Mouse (Mus musculus): Measurements from ENCODE around the gene Dlk1.
"Not testable (repeated sequence)": the region's sequence is repeated elsewhere in the genome, so short reads cannot be mapped to it uniquely, and the experiment has no call there.

Gene Dlk1

DNA sequence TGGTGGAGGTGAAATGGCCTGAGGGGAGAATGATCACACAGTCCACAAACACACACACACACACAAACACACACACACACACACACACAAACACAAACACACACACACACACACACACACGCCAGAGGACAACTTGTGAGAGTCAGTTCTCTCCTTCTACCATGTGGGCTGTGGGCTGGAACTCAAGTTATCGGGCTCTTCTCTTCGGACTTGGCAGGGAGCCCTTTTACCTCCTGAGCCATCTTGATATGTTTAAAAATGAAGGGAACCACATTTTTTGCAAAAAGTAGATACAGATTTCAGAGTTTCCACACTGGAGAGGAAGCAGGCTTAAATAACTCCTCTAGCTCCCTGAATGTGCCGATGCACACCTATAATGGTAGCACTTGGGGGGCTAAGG lies 22.9 kb downstream of the Dlk1 start:
- DNase-seq (ENCODE audit: low spot score), result no peak

DNA sequence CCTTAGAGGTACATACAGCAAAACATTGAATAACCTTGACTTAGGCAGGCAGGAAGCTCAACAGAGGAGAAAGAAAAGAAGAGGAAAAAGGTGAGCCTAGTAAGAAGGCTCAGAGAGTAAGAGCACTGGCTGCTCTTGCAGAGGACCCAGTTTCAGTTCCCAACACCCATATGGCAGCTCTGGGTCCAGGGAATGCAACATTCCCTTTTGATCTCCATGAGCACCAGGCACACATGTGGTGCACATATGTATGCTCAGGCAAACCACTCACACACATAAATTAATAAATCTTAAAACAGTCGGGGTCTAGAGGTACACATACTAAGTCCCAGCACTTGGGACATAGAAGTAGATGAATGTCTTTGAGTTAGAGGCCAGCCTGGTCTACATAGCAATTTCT lies 33.9 kb downstream of the Dlk1 start:
- DNase-seq (ENCODE audit: low spot score), result not testable (repeated sequence)

DNA sequence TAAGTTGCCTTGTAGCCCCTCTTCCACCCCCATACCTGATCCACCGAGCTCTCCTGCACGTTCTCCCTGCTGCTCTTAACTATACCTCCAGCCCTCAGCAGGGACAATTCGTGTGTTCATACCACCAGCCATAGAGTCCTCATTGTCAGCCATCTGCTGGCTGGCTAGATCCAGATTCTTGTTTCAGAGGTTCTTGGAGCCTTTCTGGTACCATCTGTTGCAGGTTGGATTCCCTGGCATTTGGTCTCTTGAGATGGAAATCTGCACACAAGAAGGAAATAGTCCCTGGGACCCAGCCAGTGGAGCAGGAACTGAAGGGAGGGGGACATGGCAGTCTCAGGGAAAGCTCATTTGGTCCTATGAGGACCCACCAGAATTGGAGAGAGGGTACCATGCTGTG lies 39.1 kb downstream of the Dlk1 start:
- DNase-seq (ENCODE audit: low spot score), result no peak

DNA sequence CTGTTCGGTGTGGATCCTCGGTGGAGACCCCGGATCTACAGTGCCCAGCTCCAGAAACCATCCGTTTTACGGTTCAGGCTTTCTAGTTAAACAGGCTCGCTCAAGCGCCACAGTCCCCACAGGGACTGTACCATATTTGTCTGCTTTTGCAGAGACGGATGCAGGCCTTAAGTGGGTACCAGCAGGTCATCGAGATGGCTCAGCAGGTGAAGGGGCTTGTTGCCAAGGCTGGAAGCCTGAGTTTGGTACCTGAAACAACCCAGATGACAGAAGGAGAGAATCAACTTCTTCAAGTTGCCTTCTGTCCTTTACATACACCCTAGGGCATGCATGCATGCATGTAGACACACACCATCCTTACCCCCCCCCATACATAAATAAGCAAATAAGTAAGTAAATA lies 40.8 kb downstream of the Dlk1 start:
- no peak for DNase-seq (ENCODE audit: low spot score)

DNA sequence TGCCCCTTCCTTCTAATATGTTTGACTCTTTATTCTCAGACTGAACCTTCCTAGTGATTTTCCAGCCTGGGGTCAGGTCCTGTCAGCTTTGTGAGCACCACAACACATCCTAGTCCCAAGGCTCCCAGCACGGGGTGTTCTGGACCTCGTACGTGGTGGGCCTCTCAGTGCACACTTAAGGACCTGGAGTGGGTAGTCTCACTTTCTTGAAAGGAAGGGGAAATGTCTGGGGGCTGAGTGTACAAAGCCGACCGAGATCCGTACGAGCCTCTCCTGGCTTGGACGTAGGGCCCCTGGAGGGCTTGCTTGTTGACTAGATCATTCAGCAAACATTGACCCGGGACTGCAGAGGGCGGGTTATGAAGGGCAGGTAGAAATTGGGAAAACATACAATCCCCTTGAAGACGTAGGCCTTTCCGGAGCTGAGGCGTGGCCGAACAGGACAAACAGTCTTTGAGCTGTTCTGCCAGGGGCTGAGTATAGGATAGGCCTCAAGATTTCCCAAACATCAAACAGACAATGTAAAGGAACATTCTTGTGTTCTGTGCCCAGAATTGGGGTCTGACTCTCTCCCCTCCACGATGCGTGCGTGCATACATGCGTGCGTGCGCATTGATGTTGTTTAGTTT lies 42.5 kb downstream of the Dlk1 start:
- no peak for DNase-seq (ENCODE audit: low spot score)

DNA sequence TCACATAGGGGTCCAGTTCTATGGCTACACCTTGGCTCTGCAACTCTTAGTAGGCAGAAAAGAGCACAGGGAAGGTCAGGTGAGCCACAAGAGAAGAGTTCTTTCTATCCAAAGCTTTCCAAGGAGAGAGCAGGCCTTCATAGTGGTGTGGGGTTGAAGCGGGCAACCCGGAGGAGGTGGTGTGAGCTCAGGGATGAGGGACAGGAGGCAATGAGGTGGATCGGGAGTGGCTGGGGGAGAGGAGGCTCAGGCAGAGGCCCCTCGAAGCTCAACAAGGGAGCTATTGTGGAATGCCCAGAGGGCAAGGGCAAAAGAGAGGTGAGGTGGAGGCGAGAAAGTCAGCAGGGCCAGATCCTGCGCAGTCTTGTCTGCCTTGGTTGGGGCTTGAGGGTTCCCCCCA lies 43.8 kb downstream of the Dlk1 start:
- DNase-seq (ENCODE audit: low spot score), result no peak

DNA sequence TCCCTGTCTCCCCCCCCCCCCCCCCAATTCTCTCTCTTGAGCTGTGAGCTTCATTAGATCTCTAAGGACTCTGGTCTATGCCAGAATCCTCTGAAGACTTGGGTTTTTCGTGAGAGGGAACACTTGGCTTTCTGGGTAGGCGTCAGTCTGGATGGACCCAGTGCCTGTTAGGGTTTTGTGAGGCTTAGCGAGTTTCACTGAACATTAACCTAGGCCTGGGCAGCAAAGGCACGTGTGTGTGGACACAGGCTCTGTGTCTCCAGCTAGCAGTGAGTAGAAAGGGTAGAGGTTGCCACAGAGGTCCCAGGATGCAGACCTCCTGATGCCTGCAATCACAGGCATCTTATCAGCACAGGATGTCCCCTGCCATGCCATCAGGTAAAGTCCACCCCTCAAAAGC lies 48.4 kb downstream of the Dlk1 start:
- DNase-seq (ENCODE audit: low spot score), result no peak

DNA sequence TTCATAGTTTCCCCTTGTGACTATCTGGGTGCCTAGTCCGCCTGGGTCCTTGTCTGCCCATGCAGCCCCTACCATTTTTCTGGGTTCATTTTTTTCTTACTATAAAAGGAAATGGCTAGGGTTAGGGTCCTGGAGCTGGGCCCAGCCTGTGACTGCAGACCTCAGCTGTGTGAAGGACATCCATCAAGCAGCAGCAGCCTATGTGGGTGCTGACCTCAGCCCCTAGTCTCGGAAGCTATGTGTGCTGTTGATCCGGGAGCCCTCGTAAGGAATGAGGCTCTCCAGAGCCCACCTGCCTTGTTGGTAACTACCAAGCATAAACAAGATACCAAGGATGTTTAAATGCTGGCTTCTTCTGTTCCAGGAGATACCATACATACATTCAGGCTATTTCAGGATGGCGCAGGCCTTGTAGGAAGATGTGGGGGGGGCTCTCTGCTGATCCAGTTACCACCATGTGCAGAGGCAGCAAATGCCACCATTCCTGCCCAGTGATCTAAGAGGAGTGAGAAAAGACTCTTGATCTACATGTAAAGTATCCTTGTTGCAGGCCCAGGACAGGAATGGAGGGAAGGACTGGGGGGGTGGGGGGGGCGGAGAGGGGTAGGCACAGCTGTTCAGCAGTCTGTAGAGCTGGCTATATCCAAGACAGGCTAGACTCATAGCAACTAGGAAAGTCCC lies 49.9 kb downstream of the Dlk1 start:
- DNase-seq (ENCODE audit: low spot score), result no peak

DNA sequence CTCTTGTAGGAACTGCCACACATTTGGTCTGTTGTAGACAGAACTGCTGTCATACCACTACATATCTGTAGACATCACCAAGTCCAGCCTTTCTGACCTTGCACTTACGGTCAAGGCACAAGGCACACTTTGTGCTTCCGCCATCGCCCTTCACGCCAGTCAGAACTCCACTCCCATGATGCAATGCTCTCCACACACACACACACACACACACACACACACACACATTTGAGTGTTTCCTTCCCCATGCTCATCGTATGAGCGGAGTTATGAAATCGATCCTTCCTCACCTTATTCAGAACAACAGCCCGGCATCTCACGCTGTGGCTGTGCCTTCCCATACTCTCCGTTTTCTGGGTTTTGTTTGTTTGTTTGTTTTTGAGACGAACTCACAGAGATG lies 55.1 kb downstream of the Dlk1 start:
- no peak for DNase-seq (ENCODE audit: low spot score)

DNA sequence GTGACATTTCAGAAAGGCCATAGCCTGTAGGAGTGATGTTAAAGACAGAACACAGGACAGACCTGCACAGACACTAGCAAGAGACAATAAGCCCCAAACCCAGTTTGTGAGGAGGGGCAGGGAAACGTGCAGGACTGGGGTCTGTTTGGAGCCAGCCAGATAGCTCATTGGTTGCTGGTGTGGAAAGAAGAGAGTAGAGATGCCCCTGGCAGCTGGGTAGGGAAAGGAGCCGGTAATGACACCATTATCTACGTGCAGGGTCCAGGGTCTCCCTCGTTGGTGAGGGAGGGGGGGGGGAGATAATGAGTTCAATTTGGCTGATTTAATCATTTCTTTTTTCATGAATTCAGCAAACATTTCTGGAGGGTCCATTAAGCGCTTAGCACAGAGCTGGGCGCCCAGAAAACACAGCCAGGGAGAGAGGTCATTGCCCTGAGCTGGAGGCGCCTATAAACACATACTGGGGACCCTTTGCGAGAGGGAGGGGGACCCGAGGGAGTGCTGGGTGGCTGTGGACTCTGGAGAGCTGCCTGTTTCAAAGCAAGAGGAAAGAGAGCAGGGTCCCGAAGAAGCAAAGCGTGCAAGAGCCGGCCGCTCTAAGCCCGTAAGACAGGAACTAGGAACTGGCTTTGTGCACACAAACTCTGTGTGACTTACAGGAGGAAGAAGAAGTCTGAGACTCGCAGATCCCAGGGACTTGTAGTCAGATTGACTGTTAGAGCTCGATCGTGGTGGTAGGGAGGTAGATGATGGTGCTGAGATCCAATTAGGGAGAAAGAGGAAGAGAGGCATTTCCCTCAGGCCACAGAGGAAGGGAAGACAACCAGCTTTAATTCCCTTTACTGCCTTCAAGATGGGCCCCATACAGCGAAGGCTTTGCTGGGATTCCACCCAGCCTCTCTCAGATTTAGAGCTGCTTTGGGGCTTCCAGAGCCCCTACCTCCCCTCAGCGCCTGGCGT lies 56.2 kb downstream of the Dlk1 start:
- DNase-seq (ENCODE audit: low spot score), result no peak

DNA sequence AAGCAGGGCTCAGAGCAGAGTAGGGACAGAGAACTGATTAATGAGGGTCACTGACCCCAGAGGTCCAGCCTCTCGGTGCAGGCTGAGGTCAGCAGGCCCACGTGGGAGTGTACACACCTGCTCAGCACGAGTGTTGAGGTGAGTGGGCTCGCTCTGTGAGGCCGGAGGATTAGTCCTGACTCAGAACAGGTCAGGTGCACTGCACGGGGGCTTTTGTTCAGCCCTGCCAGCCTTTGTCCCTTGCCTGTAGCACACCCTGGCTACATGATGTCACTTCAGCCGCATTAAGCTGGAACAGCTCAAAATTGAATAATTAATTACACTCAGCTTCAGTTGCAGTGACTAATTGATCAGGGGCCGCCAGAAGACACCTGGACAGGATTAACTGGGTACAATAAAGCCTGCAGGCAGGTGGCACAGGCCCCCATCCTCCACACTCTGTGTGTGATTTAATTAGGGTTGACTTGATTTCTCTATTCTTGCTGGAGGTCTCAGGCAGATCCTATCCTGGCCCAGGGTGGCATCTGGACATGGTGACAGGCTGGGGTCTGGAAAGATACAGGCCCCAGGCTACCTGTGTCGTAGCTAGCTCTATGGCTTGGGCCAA lies 57.0 kb downstream of the Dlk1 start:
- DNase-seq (ENCODE audit: low spot score), result no peak

DNA sequence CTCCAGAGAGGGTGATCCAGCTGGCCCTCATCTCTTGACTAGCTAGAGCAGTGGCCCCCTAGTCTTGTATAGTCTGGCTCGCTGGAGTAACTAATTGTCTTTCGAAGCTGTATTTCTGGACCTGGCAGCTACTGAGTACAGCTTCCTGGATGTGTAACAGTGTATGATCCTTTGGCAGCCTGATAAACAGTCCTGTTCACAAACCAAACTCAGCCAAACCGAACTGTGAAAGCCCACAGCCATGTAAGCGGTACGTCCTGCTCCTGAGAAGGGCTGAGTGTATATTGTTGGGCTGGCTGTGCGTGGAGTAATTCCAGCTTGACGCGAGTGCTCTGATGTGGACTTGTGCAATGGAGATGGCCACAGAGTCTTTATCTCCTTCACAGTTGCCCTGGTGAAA lies 57.6 kb downstream of the Dlk1 start:
- DNase-seq (ENCODE audit: low spot score), result no peak

DNA sequence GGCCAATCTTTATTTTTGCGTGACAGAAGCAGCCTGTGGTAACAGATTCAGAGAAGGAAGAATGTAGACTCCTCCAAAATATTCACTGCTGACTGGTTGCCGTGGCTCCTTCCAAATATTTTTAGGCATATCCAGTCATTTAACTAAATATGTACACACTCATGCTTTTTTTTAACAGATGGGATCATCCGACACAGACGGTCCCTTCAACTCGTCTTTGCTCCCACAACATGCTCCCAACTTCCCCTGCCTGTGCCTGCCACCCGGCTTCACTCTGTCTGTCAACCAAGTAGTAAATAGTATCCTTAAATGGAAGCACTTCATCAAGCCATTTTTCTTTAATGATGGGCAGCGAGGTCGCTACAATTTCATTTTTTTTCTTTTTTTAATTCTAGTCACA lies 58.8 kb downstream of the Dlk1 start:
- no peak for DNase-seq (ENCODE audit: low spot score)

DNA sequence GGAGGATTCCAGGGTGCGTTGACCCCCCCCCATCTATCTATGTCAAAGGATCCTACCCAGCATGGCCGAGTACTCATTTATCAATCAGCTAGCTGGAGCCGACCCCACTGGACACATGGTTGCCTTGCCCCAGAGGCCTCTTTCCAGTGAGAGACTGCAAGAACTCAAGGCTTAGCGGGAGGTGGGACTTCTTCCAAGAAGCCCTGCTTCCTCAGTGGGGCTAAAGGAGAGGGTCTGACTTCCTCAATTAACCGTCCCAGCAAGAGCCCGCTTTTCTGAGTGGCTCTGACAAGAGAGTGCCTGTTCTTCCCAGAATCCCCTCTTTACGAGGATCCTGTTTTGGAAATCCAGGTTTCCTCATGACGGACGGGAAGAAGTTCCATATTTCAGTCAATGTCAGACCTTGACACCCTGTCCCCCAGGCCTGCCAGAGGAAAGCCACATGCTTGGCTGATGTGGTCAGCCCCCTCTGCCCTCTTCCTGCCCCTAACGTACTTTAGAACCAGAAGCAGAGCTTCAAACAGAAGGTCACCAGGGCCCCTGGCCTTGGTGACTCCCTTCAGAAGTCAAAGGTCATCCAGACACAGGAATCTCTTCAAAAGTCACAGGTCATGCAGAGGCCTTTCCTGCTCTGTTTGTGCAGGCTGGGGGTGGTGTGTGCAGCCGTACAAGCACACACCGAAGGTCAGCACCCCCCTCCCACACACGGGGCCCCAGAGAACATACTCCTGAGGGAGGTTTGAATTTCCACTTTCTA lies 59.7 kb downstream of the Dlk1 start:
- no peak for DNase-seq (ENCODE audit: low spot score)
